ENCODE assay signal across 8 mouse cellular contexts in genomic region chr2:158534090-158534489, GRCm38 (mm10). TPM values are rescaled to one million over a fixed set of nuclear protein-coding genes. Genes with fewer than 3 reads are reported as not detected.
DNase-seq lines count a peak whose midpoint lies in the region; ATAC-seq lines count a peak whose summit lies in the region.

No protein-coding gene starts in this region.

- H3K4me2 ChIP-seq in liver, embryonic 12.5 days: no peak overlapping the region
- no peak overlapping the region for H3K4me2 ChIP-seq in midbrain, embryonic 12.5 days (replicated peaks)

- no peaks in the 10 kb centered on the region for H3K4me1 ChIP-seq in liver, embryonic 12.5 days
- 0 out of 2 replicates have a peak, but pooled peaks cover 2% of the 10 kb centered on the region for H3K4me1 ChIP-seq in midbrain, embryonic 12.5 days

- WGBS in liver, embryonic 12.5 days (ENCODE audit: insufficient replicate concordance): 9% methylated on average over 4 of the region's 4 CpGs
- 8% methylated on average over 4 of the region's 4 CpGs for WGBS in midbrain, embryonic 12.5 days

- no peaks in the 10 kb centered on the region for H3K36me3 ChIP-seq in liver, embryonic 12.5 days
- no peaks in the 10 kb centered on the region for H3K36me3 ChIP-seq in midbrain, embryonic 12.5 days
- H3K36me3 ChIP-seq in splenic B cell, adult 2 months (ENCODE audit: control insufficient read depth, insufficient read depth, low read length, poor library complexity, severe bottlenecking): no peaks in the 10 kb centered on the region

- no peak overlapping the region for H3K4me3 ChIP-seq in liver, embryonic 12.5 days
- H3K4me3 ChIP-seq in midbrain, embryonic 12.5 days: no peak overlapping the region

- intact Hi-C loops in heart, postnatal 36 days (cut with DNase I): no loop called here
- intact Hi-C loops in left cerebral cortex, postnatal 14 days (cut with DNase I): no loop called here

- peaks cover 4% of the 10 kb centered on the region; the same call in 1 of the 2 replicates for H3K27me3 ChIP-seq in liver, embryonic 12.5 days (replicated peaks)
- H3K27me3 ChIP-seq in midbrain, embryonic 12.5 days: 0 out of 2 replicates have a peak, but pooled peaks cover 2% of the 10 kb centered on the region
- no peaks in the 10 kb centered on the region for H3K27me3 ChIP-seq in splenic B cell, adult 2 months (ENCODE audit: control insufficient read depth, insufficient read depth, low read length, poor library complexity, severe bottlenecking)

- no peak overlapping the region for H3K9ac ChIP-seq in liver, embryonic 12.5 days
- no peak overlapping the region for H3K9ac ChIP-seq in midbrain, embryonic 12.5 days (replicated peaks)

- no peak for ATAC-seq in liver, embryonic 12.5 days
- ATAC-seq in midbrain, embryonic 12.5 days (ENCODE audit: low FRiP score, low read depth): peak; percentile 47

- no peak overlapping the region for H3K27ac ChIP-seq in liver, embryonic 12.5 days
- no peak overlapping the region for H3K27ac ChIP-seq in midbrain, embryonic 12.5 days (replicated peaks)

- DNase-seq in liver: peak; percentile 35
- DNase-seq in T-cell, adult 2 months (ENCODE audit: low spot score): peak; percentile 37
- DNase-seq in embryo, embryonic 10 days (ENCODE audit: low spot score): peak; percentile 74
- peak; percentile 37 to 56 for DNase-seq in heart, postnatal 36 days
- DNase-seq in left cerebral cortex, postnatal 14 days (ENCODE audit: low spot score in 2 of 2): peak; percentile 71 to 74
- peak; percentile 68 for DNase-seq in splenic B cell, adult 2 months (ENCODE audit: low read depth, low spot score)

- H3K9me3 ChIP-seq in liver, embryonic 12.5 days (replicated peaks): no peaks in the 10 kb centered on the region
- 0 out of 2 replicates have a peak, but pooled peaks cover 4% of the 10 kb centered on the region for H3K9me3 ChIP-seq in midbrain, embryonic 12.5 days

RNA-seq across cellular contexts. Expression of gene Arhgap40, which starts 21.5 kb away (rescaled TPM):
- polyA plus RNA-seq in liver, embryonic 12.5 days (2016; fragmentation: Nextera tagmentation; extraction: Ambion mirVana): not detected in 2 replicates
- not detected for total RNA-seq in heart, postnatal 36 days (2021)
- not detected for total RNA-seq in left cerebral cortex, postnatal 14 days (2021)
- 0.46 and 0.51 TPM in 2 replicates for polyA plus RNA-seq in midbrain, embryonic 12.5 days (2016; fragmentation: Nextera tagmentation; extraction: Ambion mirVana)

RNA-seq across cellular contexts. Expression of gene Adig, which starts 31.7 kb away (rescaled TPM):
- polyA plus RNA-seq in liver, embryonic 12.5 days (2016; fragmentation: Nextera tagmentation; extraction: Ambion mirVana): not detected in 2 replicates
- 1 to 10 TPM; 3.0 to 3.7 TPM for total RNA-seq in heart, postnatal 36 days (2021)
- not detected for total RNA-seq in left cerebral cortex, postnatal 14 days (2021)
- not detected in 2 replicates for polyA plus RNA-seq in midbrain, embryonic 12.5 days (2016; fragmentation: Nextera tagmentation; extraction: Ambion mirVana)

Comparison
In these comparisons a context has a peak if more than half of its experiments do, and no peak if none do; other contexts are left out.
1. RNA of gene Adig, which starts 31.7 kb away (total RNA-seq): 3.0 to 3.7 TPM in heart, postnatal 36 days; not detected in left cerebral cortex, postnatal 14 days; every median in the first group is over 4 times any median in the second.
2. Peak in every context shown above with its lines, with median percentiles within 50 percentile points of each other: DNase-seq.